Mouse (Mus musculus) lung, adult 2 months (tissue): ENCODE results near the gene Spg7.

Source experiments
- CTCF ChIP-seq: fragments of 200-500 bp; IDR thresholded peaks from 2 replicates; pipeline ENCODE4 v1.5.1; 2011; ENCODE audit warnings: mild to moderate bottlenecking, low read length, control low read depth; ENCODE audit not compliant: insufficient read depth
- POLR2A ChIP-seq: fragments of 200-500 bp; IDR thresholded peaks from 2 replicates; pipeline ENCODE4 v1.6.1; 2011; ENCODE audit warnings: low read depth, mild to moderate bottlenecking, control low read depth, low read length, borderline replicate concordance; ENCODE audit errors: extremely low read depth

GRCm38 (mm10) chr8:123101244-123101643, 38.5 kb downstream of the Spg7 start:
- no peak for TF ChIP-seq POLR2A
- TF ChIP-seq CTCF: no peak
